Mouse (Mus musculus) small intestine, adult 2 months (tissue): ENCODE results near the gene Cfap45.

ENCODE experiments used
- CTCF ChIP-seq: fragments of 200-500 bp; IDR thresholded peaks from 2 replicates; pipeline ENCODE4 v1.5.1; 2012; ENCODE audit warnings: low read depth, mild to moderate bottlenecking, control low read depth, inconsistent platforms, low read length, moderate library complexity, mixed read lengths; ENCODE audit not compliant: insufficient replicate concordance, insufficient read length; ENCODE audit errors: extremely low read depth
- POLR2A ChIP-seq: fragments of 200-500 bp; IDR thresholded peaks from 2 replicates; pipeline ENCODE4 v1.6.1; 2012; ENCODE audit warnings: low read depth, mild to moderate bottlenecking, control low read depth, inconsistent platforms, low read length, moderate library complexity

DNA sequence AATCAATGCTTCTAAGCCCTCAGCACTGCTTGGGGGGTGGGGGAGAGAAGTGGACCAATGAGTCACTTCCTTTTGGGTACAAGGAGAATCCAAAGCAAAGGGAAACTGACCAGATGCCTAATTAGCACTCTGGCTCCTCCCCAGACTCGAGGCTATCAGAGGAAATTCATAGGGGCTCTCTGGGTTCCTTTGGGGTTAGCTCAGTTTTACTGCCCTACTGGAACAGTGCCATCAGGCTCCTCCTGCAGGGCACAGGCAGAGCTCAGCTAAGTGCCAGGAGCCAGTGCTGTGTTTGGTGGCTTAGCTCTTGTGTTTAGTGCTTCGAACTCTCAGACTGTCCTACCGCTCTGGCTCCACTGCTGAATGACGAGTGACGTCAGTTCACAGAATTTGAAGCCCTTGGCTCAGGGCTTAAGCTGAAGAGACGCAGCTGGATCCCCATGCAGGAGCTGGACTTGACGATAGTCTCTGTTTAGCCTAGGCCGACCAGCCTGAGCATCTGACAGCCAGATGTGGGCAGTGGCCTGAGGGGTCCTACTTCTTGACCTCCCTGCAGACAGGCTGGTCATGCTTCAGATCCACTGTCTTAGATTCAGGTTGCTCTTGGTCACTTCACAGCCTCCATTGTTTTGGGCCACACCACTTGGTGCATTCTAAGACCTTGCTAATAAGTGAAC lies 10.1 kb downstream of the Cfap45 start:
- TF ChIP-seq CTCF (no peak), POLR2A (no peak)
